Mouse (Mus musculus) inflammation-experienced regulatory T-cells (primary cell): Measurements from ENCODE around the gene Vps39. TPM values are rescaled to one million over a fixed set of nuclear protein-coding genes. Genes with fewer than 3 reads are reported as not detected.

ENCODE experiments used
- polyA plus RNA-seq, 2 experiments: library from polyadenylated mRNA; unstranded; fragments of 100-300 nt; shearing (Covaris generic); gene quantifications; one replicate each; pipeline ENCODE4 v1.2.1; 2017

The Vps39 gene
- polyA plus RNA-seq: 10 to 100 TPM; 43.3 to 63.9 TPM

GRCm38 (mm10) chr2:120352682-120353646 lies at the start of gene Vps39:
TSS of gene Vps39 (minus strand) at chr2:120353137.

GRCm38 (mm10) chr2:120313976-120314375 lies 39.0 kb downstream of the Vps39 start, which contains the start of gene Pla2g4f:
TSS of gene Pla2g4f (minus strand) at chr2:120314165.

GRCm38 (mm10) chr2:120288995-120289394 lies 63.9 kb downstream of the Vps39 start, which contains the start of gene Pla2g4d:
TSS of gene Pla2g4d (minus strand) at chr2:120289197.

Other genes starting within 250 kb of the Vps39 start
- gene Ehd4, start 198.5 kb downstream of the Vps39 start, polyA plus RNA-seq: 10 to 100 TPM; 14.8 to 20.5 TPM
- under 1 TPM; 0.04 to 0.47 TPM for gene Pla2g4e, start 107.8 kb downstream of the Vps39 start, polyA plus RNA-seq
- gene Pla2g4d, start 63.9 kb downstream of the Vps39 start, polyA plus RNA-seq: not detected
- 1 to 10 TPM; 5.3 to 5.8 TPM for gene Pla2g4f, start 39.0 kb downstream of the Vps39 start, polyA plus RNA-seq
- gene Ganc, start 50.8 kb upstream of the Vps39 start, polyA plus RNA-seq: 10 to 100 TPM; 16.1 to 23.2 TPM
- 10 to 100 TPM; 14.9 to 23.5 TPM for gene Tmem87a, start 51.0 kb upstream of the Vps39 start, polyA plus RNA-seq
- gene Capn3, start 102.9 kb upstream of the Vps39 start, polyA plus RNA-seq: 10 to 100 TPM; 13.6 to 42.1 TPM
- 10 to 100 TPM; 40.7 to 56.0 TPM for gene Zfp106, start 210.7 kb upstream of the Vps39 start, polyA plus RNA-seq
- 10 to 100 TPM; 40.6 to 41.0 TPM for gene Snap23, start 214.5 kb upstream of the Vps39 start, polyA plus RNA-seq